Mouse (Mus musculus) heart, embryonic 12.5 days (tissue): ENCODE data around the gene G6pc2. TPM values are rescaled to one million over a fixed set of nuclear protein-coding genes. Genes with fewer than 3 reads are reported as not detected.
A peak's percentile ranks its signal among the peaks of the same experiment; 100 is the strongest.

Source experiments
- ATAC-seq: fragments of 200-750 bp; cut with Nextera tagmentation; 2 replicates; pipeline ENCODE4 v1.8.0; 2017; ENCODE audit warnings: moderate TSS enrichment, moderate library complexity; ENCODE audit not compliant: insufficient number of reproducible peaks, low FRiP score
- H3K27ac ChIP-seq: fragments of 300-500 bp; sonication (generic); 2 replicates; pipeline ENCODE4 v1.5.1; 2016; ENCODE audit warnings: mild to moderate bottlenecking, moderate library complexity; ENCODE audit not compliant: poor library complexity, severe bottlenecking
- H3K27me3 ChIP-seq: fragments of 300-500 bp; sonication (generic); replicated peaks from 2 replicates; pipeline ENCODE4 v1.6.1; 2016; ENCODE audit warnings: mild to moderate bottlenecking, moderate library complexity
- H3K36me3 ChIP-seq: fragments of 300-500 bp; sonication (generic); 2 replicates; pipeline ENCODE4 v1.6.1; 2016; ENCODE audit warnings: mild to moderate bottlenecking, moderate library complexity
- H3K4me1 ChIP-seq: fragments of 300-500 bp; sonication (generic); replicated peaks from 2 replicates; pipeline ENCODE4 v1.6.1; 2016; ENCODE audit warnings: mild to moderate bottlenecking
- H3K4me2 ChIP-seq: fragments of 300-500 bp; sonication (generic); 2 replicates; pipeline ENCODE4 v1.6.1; 2016; ENCODE audit warnings: mild to moderate bottlenecking, moderate library complexity
- H3K4me3 ChIP-seq: fragments of 300-500 bp; sonication (generic); 2 replicates; pipeline ENCODE4 v1.5.1; 2016; ENCODE audit warnings: mild to moderate bottlenecking
- H3K9ac ChIP-seq: fragments of 300-500 bp; sonication (generic); 2 replicates; pipeline ENCODE4 v1.6.1; 2016; ENCODE audit warnings: mild to moderate bottlenecking, moderate library complexity
- H3K9me3 ChIP-seq: fragments of 300-500 bp; sonication (generic); replicated peaks from 2 replicates; pipeline ENCODE4 v1.6.1; 2016; ENCODE audit warnings: mild to moderate bottlenecking, moderate library complexity
- WGBS: fragments of 180-500 bp; shearing (Covaris S2); methylation state at CpG from one replicate; pipeline ENCODE4 v1.1.7; 2016; 5-methylcytosine and 5-hydroxymethylcytosine counted together
- polyA plus RNA-seq: library from polyadenylated mRNA; unstranded; fragments of >200 nt; fragmentation: Nextera tagmentation; extraction: Ambion mirVana; gene quantifications from 2 replicates; pipeline ENCODE4 v1.2.1, GENCODE M21; 2016

G6pc2 gene
- polyA plus RNA-seq: not detected in 2 replicates

DNA sequence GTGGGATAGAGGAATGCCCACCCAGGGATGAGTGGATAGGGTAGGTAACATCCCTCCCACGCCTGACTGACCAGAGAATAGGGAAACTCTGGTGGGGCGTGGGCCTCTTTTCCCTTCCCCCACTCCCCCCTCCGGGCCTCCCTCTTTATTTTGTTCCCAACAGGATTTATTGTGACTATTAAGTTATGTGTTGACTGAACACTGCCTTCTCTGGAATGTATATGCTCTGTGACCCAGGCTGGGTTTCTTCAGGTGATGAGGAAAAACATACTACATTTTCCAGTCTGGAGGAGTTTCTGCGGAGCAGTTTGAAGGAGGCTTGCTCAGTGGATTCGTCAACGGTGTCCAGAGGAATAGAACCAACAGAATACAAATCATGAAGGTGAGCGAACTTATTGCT, at the start of gene G6pc2:
Gene G6pc2 (plus strand): TSS at position 301 of the 400 bp plus-strand sequence.
- Histone ChIP-seq H3K36me3 (no peaks in the 10 kb centered on the region), H3K9ac (no peak within 1 kb of the TSS), H3K4me1 (no peaks in the 10 kb centered on the region), H3K4me3 (no peak within 1 kb of the TSS), H3K9me3 (no peaks in the 10 kb centered on the region), H3K27ac (no peak within 1 kb of the TSS), H3K27me3 (no peaks in the 10 kb centered on the region), H3K4me2 (no peak within 1 kb of the TSS)
- no peak for ATAC-seq
- 80% methylated on average over 7 of the region's 7 CpGs for WGBS

DNA sequence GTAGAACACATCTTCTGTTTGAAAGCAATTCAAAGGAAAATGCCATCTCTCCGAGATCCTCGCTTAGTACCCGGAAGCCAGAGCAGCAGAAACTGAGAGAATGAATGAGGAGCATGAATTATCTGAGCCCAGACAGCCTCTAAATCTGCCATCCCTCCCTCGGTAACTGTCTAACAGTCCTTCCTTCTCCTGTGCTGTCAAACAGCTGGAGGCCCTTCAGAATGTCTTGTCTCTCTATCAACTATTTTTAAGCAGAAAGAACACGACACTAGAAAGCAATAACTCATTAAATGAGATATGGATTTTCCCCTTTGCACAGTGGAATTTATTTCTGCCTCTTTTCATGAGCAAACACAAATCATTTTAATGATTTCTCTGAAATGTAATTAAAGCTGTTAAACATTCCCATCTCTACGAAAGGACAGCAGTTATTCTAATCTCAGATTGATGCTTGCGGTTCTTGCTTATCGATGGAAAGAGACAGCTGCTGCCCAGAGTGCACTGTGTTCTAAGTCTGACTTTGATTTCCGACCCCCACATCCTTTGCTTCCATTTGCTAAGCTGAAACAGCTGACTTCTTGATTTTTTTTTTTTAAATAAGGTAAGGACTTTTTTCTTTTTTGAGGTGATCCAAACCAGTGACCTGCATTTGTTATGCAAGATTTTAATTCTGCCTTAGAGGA, 40.3 kb upstream of the G6pc2 start:
- Histone ChIP-seq H3K9me3 (no peaks in the 10 kb centered on the region), H3K4me1 (no peaks in the 10 kb centered on the region), H3K27me3 (no peaks in the 10 kb centered on the region), H3K4me3 (no peak overlapping the region), H3K27ac (no peak overlapping the region), H3K4me2 (no peak overlapping the region), H3K36me3 (no peaks in the 10 kb centered on the region), H3K9ac (no peak overlapping the region)
- 69% methylated on average over 9 of the region's 9 CpGs for WGBS
- ATAC-seq: no peak

DNA sequence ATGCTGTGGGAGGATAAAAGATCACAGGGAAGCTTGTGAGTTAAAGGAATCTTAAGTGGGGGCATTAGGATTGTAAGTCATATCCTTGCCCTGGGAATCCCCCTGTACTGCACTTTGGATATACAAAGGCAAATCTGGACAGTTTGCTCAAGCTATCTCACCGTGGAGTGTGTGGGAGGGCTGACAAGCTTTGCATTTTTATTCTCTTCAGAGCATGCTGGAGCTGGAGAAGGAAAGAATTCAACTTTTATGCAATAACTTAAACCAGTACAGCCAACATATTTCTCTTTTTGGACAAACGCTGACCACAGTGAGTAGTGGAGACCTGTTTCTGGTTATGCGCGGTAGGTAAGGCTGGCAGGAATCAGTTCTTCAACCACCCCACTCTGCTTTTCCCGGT, 35.6 kb upstream of the G6pc2 start:
- ATAC-seq: no peak
- H3K4me1 ChIP-seq: no peaks in the 10 kb centered on the region
- H3K9ac ChIP-seq: no peak overlapping the region
- WGBS: 81% methylated on average over 5 of the region's 5 CpGs
- H3K9me3 ChIP-seq: no peaks in the 10 kb centered on the region
- no peaks in the 10 kb centered on the region for H3K27me3 ChIP-seq
- H3K4me2 ChIP-seq: no peak overlapping the region
- H3K36me3 ChIP-seq: no peaks in the 10 kb centered on the region
- no peak overlapping the region for H3K4me3 ChIP-seq
- H3K27ac ChIP-seq: no peak overlapping the region

DNA sequence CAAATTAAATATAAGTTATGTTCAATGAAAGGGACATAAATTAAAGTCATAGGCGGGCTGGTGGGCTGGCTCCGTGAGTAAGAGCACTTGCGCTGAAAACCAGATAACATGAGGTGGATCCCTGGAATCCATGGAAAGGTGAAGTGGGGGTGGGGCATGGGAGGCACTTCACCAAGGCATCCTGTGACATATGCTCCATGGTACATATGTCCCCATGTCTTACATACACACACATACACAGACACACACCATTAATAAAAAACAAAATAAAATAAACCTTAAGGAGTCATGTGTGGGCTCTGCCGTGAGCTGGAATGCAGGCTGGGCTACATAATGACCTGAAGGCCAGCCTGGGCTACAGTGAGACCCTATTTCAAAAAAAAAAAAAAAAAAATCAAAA, 31.2 kb upstream of the G6pc2 start:
- Histone ChIP-seq H3K36me3 (no peaks in the 10 kb centered on the region), H3K4me1 (no peaks in the 10 kb centered on the region), H3K4me3 (no peak overlapping the region), H3K9me3 (no peaks in the 10 kb centered on the region), H3K27me3 (no peaks in the 10 kb centered on the region), H3K9ac (no peak overlapping the region), H3K27ac (no peak overlapping the region), H3K4me2 (no peak overlapping the region)
- no peak for ATAC-seq
- 80% methylated on average over 4 of the region's 4 CpGs for WGBS

DNA sequence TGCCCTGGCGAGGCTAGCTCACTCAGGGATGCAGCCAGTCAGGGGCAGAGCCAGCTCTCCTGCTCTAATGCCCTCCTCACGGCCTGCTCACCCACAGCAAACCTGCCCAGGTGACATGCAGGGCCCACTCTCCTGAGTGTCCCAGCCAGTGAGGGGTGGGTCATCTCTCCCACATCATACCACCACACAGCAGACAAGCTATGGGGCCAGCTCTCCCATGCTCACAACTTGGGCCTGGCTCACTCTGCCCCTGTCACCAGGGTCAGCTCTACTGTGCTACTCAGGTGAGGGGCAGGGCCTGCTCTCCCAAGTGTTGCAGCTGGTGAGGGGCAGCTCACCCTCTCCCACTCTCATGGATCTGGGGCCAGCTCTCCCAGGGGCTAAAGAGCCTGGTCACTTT, 22.9 kb upstream of the G6pc2 start:
- H3K4me1 ChIP-seq: no peaks in the 10 kb centered on the region; the same call in 1 of the 2 replicates
- no peak overlapping the region for H3K27ac ChIP-seq
- H3K36me3 ChIP-seq: peaks cover 13% of the 10 kb centered on the region
- H3K9me3 ChIP-seq: no peaks in the 10 kb centered on the region
- no peak for ATAC-seq
- no peak overlapping the region for H3K4me2 ChIP-seq
- WGBS: 92% methylated on average over 2 of the region's 2 CpGs
- no peak overlapping the region for H3K9ac ChIP-seq
- no peaks in the 10 kb centered on the region for H3K27me3 ChIP-seq
- no peak overlapping the region for H3K4me3 ChIP-seq

DNA sequence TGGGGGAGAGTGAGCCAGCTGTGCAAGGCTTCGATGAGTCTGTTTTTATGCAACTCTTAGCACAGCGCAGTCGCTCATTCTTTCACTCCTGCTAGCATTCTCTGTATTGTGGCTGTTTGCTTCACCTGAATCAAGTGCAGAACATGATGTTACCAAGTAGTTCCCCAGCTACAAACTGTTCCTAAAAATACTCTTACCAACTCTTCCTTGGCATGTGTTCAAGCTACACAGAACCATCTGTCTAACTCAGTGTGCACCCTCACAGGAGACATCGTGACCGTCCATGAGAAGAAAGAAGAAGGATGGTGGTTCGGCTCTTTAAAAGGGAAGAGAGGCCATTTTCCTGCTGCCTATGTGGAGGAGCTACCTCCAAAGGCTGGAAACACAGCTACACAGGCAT, 22.1 kb upstream of the G6pc2 start:
- Histone ChIP-seq H3K9me3 (0 out of 2 replicates have a peak, but pooled peaks cover 4% of the 10 kb centered on the region), H3K27me3 (no peaks in the 10 kb centered on the region), H3K4me1 (no peaks in the 10 kb centered on the region; the same call in 1 of the 2 replicates), H3K9ac (no peak overlapping the region), H3K4me3 (no peak overlapping the region), H3K36me3 (peaks cover 20% of the 10 kb centered on the region), H3K4me2 (no peak overlapping the region), H3K27ac (no peak overlapping the region)
- 79% methylated on average over 6 of the region's 6 CpGs for WGBS
- ATAC-seq: no peak

DNA sequence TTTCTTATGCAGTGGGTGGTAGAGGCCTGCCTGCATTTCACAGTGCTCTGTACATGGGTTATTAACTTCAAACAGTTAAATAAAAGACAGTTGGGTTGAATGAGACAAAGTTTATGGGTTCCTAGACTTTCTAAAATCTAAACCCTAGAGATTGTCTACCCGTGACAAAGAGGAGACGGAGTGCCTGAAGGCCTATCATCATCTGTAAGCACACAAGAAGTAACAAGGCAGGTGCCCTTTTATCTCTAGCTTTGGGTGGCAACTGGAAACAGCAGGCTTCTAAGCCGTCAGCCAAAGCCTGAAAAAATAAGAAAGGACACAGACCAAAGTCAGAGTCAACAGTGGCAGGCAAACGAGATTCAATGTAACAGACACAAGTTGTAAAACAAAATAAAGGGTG, 21.7 kb upstream of the G6pc2 start:
- Histone ChIP-seq H3K4me2 (no peak overlapping the region), H3K9me3 (0 out of 2 replicates have a peak, but pooled peaks cover 4% of the 10 kb centered on the region), H3K27me3 (no peaks in the 10 kb centered on the region), H3K4me1 (no peaks in the 10 kb centered on the region; the same call in 1 of the 2 replicates), H3K27ac (no peak overlapping the region), H3K36me3 (peaks cover 25% of the 10 kb centered on the region), H3K4me3 (no peak overlapping the region), H3K9ac (no peak overlapping the region)
- WGBS: 74% methylated on average over 4 of the region's 4 CpGs
- ATAC-seq: no peak

DNA sequence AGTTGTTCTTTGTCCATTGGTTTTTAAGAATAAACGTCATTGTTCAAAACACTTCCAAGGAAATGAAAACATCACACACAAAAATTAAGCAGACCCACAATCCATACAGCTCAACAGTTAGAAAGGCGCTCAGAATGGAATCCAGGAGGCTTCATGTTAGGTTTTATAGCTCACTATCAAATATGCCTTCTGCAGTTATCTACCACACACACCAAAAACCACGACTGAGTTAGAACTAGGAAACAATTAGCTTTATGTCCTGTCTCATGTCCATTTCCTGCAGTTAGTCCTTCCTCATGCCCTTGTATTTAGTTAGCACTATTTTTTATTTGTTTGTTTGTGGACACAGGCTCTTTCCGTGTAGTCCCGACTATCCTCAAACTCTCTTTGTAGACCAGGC, 19.8 kb upstream of the G6pc2 start:
- Histone ChIP-seq H3K9me3 (0 out of 2 replicates have a peak, but pooled peaks cover 4% of the 10 kb centered on the region), H3K4me2 (no peak overlapping the region), H3K36me3 (peaks cover 40% of the 10 kb centered on the region), H3K4me1 (no peaks in the 10 kb centered on the region; the same call in 1 of the 2 replicates), H3K27me3 (no peaks in the 10 kb centered on the region), H3K9ac (no peak overlapping the region), H3K4me3 (no peak overlapping the region), H3K27ac (no peak overlapping the region)
- WGBS: 81% methylated on average over 5 of the region's 5 CpGs
- no peak for ATAC-seq

DNA sequence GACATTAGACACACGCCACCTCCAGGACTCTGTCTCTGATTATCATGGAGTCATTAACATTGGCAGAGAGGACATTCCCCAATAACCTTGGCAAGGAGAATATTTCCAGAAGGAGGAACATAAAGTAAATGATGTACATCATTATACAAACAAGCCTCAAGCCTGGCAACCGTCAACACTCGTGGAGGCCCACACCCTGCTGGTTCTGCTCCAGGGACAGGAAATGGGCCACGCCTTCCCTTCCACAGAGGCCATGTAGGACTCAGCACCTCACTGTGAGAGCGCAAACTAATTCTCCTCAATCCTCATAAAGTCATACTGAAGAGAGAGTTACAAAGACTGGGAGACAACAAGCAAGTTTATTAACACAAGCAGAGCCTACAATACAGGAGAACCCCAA, 17.3 kb upstream of the G6pc2 start:
- Histone ChIP-seq H3K4me1 (no peaks in the 10 kb centered on the region; the same call in 1 of the 2 replicates), H3K4me2 (no peak overlapping the region), H3K9me3 (0 out of 2 replicates have a peak, but pooled peaks cover 4% of the 10 kb centered on the region), H3K4me3 (no peak overlapping the region), H3K27ac (no peak overlapping the region), H3K27me3 (no peaks in the 10 kb centered on the region), H3K9ac (no peak overlapping the region), H3K36me3 (peaks cover 51% of the 10 kb centered on the region)
- WGBS: 81% methylated on average over 5 of the region's 5 CpGs
- no peak for ATAC-seq

DNA sequence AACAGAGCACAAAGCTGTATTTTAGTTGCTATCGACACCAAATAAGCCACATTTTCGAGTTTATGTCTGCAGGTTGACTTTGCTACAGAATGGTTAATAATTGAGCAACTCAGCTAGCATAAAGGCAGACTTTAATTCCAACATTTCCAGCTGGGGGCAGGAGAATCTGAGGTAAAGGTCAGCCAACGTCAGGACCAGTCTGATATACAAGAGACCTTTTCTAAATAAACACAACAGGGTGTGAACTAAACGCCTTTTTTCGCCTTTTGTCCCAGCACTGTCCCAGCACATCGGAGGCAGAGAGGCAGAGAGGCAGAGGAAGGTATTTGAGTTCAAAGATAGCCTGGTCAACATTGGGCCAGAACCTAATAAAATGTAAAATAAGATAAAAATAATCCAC, 5.7 kb upstream of the G6pc2 start:
- Histone ChIP-seq H3K9ac (peak overlapping the region; percentile 92), H3K27me3 (no peaks in the 10 kb centered on the region), H3K9me3 (no peaks in the 10 kb centered on the region), H3K4me2 (peak overlapping the region; percentile 75), H3K4me1 (peaks cover 8% of the 10 kb centered on the region), H3K27ac (no peak overlapping the region), H3K4me3 (peak overlapping the region; percentile 95), H3K36me3 (peaks cover 21% of the 10 kb centered on the region)
- 22% methylated on average over 6 of the region's 6 CpGs for WGBS
- ATAC-seq: no peak

DNA sequence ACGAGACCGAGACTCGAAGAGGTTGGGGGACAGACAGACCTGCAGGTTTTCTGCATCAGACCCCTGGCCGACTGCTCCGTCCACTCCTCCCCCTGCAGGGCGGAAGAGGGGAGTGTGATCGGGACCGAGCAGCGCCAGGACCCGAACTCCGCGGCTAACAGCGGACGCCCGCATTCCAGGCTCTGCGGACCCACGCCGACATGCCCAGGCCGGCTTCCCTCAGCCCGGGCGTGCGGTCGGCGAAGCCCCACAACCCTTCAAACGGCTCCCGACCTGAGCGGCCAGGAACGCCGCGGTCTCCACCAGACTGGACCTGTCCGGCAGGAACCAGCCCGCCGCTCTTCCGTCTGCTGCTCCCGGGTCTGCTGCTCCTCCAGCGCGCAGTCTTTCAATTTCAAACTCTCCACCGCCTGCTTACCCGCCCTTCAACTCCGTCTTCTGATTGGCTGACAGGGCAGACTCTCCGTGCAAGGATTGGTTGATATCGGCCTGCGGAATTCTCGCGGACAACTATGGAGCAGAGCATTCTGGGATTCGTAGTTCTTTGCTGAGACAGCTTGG, 5.0 kb upstream of the G6pc2 start, which contains the start of gene Spc25:
Gene Spc25 (minus strand): TSS at position 404 of the 561 bp plus-strand sequence.
- Histone ChIP-seq H3K4me3 (peak within 1 kb of the TSS; percentile 95), H3K27ac (peak within 1 kb of the TSS; percentile 85), H3K4me1 (peaks cover 8% of the 10 kb centered on the region), H3K27me3 (no peaks in the 10 kb centered on the region), H3K4me2 (peak within 1 kb of the TSS; percentile 75), H3K9me3 (no peaks in the 10 kb centered on the region), H3K36me3 (peaks cover 19% of the 10 kb centered on the region), H3K9ac (peak within 1 kb of the TSS; percentile 92)
- WGBS: 0% methylated on average over 46 of the region's 46 CpGs
- ATAC-seq: peak; percentile 99
